In genomic region chr14:47265829-47266228, GRCm38 (mm10) we compare ENCODE assay signal across 16 mouse cellular contexts.
"Had no signal": no experiment of that assay in that cellular context is flagged by ENCODE, and none has a peak within 500 bp of the region (broad histone marks: within the 10 kb centered on the region; RNA-seq: fewer than 3 reads in every experiment).

No protein-coding gene starts in this region.

- H3K4me1 ChIP-seq: limb, embryonic 12.5 days; liver, embryonic 13.5 days; lung, embryonic 15.5 days; midbrain, embryonic 15.5 days; neural tube, embryonic 12.5 days had no signal

- DNase-seq: kidney, adult 8-10 months; kidney, postnatal 25 days; liver; liver, embryonic 13.5 days; liver, postnatal 0 days; lung, postnatal 14 days; right cerebral cortex, postnatal 14 days; thymus, adult 18-20 months; thymus, postnatal 14 days had no signal

- H3K4me3 ChIP-seq: limb, embryonic 12.5 days; liver, embryonic 13.5 days; lung, embryonic 15.5 days; megakaryocyte, embryonic 14.5 days; midbrain, embryonic 15.5 days; neural tube, embryonic 12.5 days had no signal

- H3K27ac ChIP-seq: limb, embryonic 12.5 days; liver, embryonic 13.5 days; lung, embryonic 15.5 days; macrophage; midbrain, embryonic 15.5 days; neural tube, embryonic 12.5 days; stomach, postnatal 0 days had no signal

- H3K9me3 ChIP-seq: limb, embryonic 12.5 days; liver, embryonic 13.5 days; lung, embryonic 15.5 days; megakaryocyte, embryonic 14.5 days; midbrain, embryonic 15.5 days; neural tube, embryonic 12.5 days had no signal

- H3K27me3 ChIP-seq: limb, embryonic 12.5 days; liver, embryonic 13.5 days; lung, embryonic 15.5 days; megakaryocyte, embryonic 14.5 days; midbrain, embryonic 15.5 days; neural tube, embryonic 12.5 days had no signal
